Mouse (Mus musculus) midbrain, postnatal 0 days (tissue): ENCODE measurements around the gene Wfs1. TPM values are rescaled to one million over a fixed set of nuclear protein-coding genes. Genes with fewer than 3 reads are reported as not detected.

ENCODE experiments used
- ATAC-seq: fragments of 200-750 bp; cut with Nextera tagmentation; 2 replicates; pipeline ENCODE4 v1.8.0; 2017; ENCODE audit warnings: moderate number of reproducible peaks, mild to moderate bottlenecking, moderate TSS enrichment, moderate library complexity; ENCODE audit not compliant: low FRiP score
- DNase-seq: peaks from one replicate; pipeline ENCODE4 v3.0.0-alpha.2; 2015; ENCODE audit warnings: low spot score
- H3K27ac ChIP-seq: fragments of 300-500 bp; sonication (generic); 2 replicates; pipeline ENCODE4 v1.5.1; 2014; ENCODE audit warnings: low read depth, mild to moderate bottlenecking, low read length, mixed read lengths
- H3K27me3 ChIP-seq: fragments of 300-500 bp; sonication (generic); 2 replicates; pipeline ENCODE4 v1.6.1; 2014; ENCODE audit warnings: low read length, control low read depth, mixed read lengths; ENCODE audit not compliant: insufficient read depth
- H3K36me3 ChIP-seq: fragments of 300-500 bp; sonication (generic); 2 replicates; pipeline ENCODE4 v1.6.1; 2014; ENCODE audit warnings: low read length, control low read depth, mixed read lengths; ENCODE audit not compliant: insufficient read depth
- H3K4me1 ChIP-seq: fragments of 300-500 bp; sonication (generic); 2 replicates; pipeline ENCODE4 v1.6.1; 2014; ENCODE audit warnings: mild to moderate bottlenecking, control low read depth, antibody characterized with exemption, low read length, mixed read lengths; ENCODE audit not compliant: insufficient read depth
- H3K4me2 ChIP-seq: fragments of 300-500 bp; sonication (generic); 2 replicates; pipeline ENCODE4 v1.6.1; 2014; ENCODE audit warnings: low read depth, mild to moderate bottlenecking, low read length, mixed read lengths; ENCODE audit not compliant: poor library complexity, severe bottlenecking
- H3K4me3 ChIP-seq: fragments of 300-500 bp; sonication (generic); 2 replicates; pipeline ENCODE4 v1.5.1; 2014; ENCODE audit warnings: low read depth, mild to moderate bottlenecking, low read length, moderate library complexity
- H3K9ac ChIP-seq: fragments of 300-500 bp; sonication (generic); replicated peaks from 2 replicates; pipeline ENCODE4 v1.6.1; 2014; ENCODE audit warnings: mild to moderate bottlenecking, low read length, moderate library complexity, mixed read lengths; ENCODE audit not compliant: poor library complexity, severe bottlenecking
- H3K9me3 ChIP-seq: fragments of 300-500 bp; sonication (generic); 2 replicates; pipeline ENCODE4 v1.6.1; 2016; ENCODE audit warnings: low read length, control low read depth
- CTCF ChIP-seq: IDR thresholded peaks from 2 replicates; pipeline ENCODE4 v1.5.1; 2016; ENCODE audit warnings: antibody characterized with exemption, mild to moderate bottlenecking
- WGBS: fragments of 180-500 bp; shearing (Covaris S2); extraction: QIAGEN DNeasy Blood & Tissue Kit; methylation state at CpG from one replicate; pipeline ENCODE4 v1.1.7; 2014; 5-methylcytosine and 5-hydroxymethylcytosine counted together
- polyA plus RNA-seq: library from polyadenylated mRNA; unstranded; fragments of >200 nt; fragmentation: Nextera tagmentation; extraction: Ambion mirVana; gene quantifications from 2 replicates; pipeline ENCODE4 v1.2.1, GENCODE M21; 2015
- total RNA-seq: library from RNA; depleted of rRNA; stranded (reverse); fragments of >200 nt; gene quantifications from 2 replicates; pipeline ENCODE4 v1.2.3, GENCODE M21; 2014

Gene Wfs1
- total and polyA plus RNA-seq, 2 experiments from 2014 or later = 11.9 to 14.0 TPM

DNA sequence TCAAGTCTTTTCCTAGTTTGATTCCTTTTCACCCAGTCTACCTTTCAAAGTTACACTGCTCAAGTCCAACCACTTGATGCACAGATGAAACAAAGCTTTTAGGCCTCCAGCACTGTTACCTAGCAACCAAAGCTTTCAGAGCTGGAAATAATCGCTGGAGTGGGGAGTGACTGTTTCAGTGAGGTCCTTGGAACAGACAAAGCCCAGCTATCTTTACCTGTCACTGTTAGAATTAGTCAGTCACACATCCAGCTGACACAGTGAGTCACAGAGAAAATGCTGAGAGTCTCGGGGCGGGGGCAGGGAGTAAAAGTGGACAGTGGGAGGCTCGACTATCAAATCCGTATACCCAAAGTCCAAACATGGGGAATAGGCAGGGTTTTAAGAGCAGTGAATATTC, 28.5 kb downstream of the Wfs1 start:
- Histone ChIP-seq H3K9ac (peak overlapping the region; percentile 13; the same call in 1 of the 2 replicates), H3K27ac (peak overlapping the region; percentile 75), H3K4me1 (peaks cover 11% of the 10 kb centered on the region; the same call in 1 of the 2 replicates), H3K36me3 (no peaks in the 10 kb centered on the region), H3K27me3 (no peaks in the 10 kb centered on the region), H3K4me3 (no peak overlapping the region), H3K4me2 (no peak overlapping the region), H3K9me3 (no peaks in the 10 kb centered on the region)
- ATAC-seq (peak; percentile 45), DNase-seq (peak; percentile 82)
- TF ChIP-seq CTCF = no peak
- 13% methylated on average over 5 of the region's 5 CpGs for WGBS

DNA sequence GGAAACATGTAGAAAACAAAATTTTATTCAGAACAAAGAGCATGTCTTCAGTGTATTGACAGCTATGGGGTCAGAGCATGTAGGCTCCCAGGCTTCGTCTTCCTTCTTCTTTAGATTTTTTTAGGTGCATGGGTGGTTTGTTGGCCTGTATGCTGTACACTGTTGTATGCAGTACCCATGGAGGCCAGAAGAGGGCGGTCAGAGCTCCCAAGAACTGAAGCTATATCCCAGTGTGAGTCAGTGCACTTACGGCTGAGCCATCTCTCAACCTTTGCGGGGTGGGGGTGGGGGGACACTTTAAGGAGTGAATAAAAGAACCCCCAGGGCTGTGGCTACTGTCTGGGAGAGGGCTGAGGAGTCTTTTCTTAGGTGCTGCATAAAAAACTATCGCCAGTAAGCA, 30.2 kb downstream of the Wfs1 start:
- 29% methylated on average over 5 of the region's 5 CpGs for WGBS
- H3K27me3 ChIP-seq = no peaks in the 10 kb centered on the region
- DNase-seq (peak; percentile 77), ATAC-seq (peak; percentile 62)
- no peak overlapping the region for H3K4me2 ChIP-seq
- H3K9me3 ChIP-seq = no peaks in the 10 kb centered on the region
- H3K36me3 ChIP-seq = peaks cover 1% of the 10 kb centered on the region; the same call in 1 of the 2 replicates
- peak; percentile 88 for TF ChIP-seq CTCF
- H3K4me1 ChIP-seq = peaks cover 11% of the 10 kb centered on the region; the same call in 1 of the 2 replicates
- H3K27ac ChIP-seq = no peak overlapping the region
- H3K9ac ChIP-seq = no peak overlapping the region
- H3K4me3 ChIP-seq = no peak overlapping the region

- DNase-seq = no peak
- Histone ChIP-seq H3K4me1 (peaks cover 3% of the 10 kb centered on the region; the same call in 1 of the 2 replicates), H3K9ac (no peak overlapping the region), H3K4me2 (no peak overlapping the region), H3K36me3 (peaks cover 22% of the 10 kb centered on the region), H3K4me3 (no peak overlapping the region), H3K27me3 (no peaks in the 10 kb centered on the region), H3K27ac (no peak overlapping the region), H3K9me3 (no peaks in the 10 kb centered on the region)
- no peak for ATAC-seq
- 24% methylated on average over 4 of the region's 4 CpGs for WGBS
- peak; percentile 63 for TF ChIP-seq CTCF
These were observed 33.6 kb downstream of the Wfs1 start for GRCm38 (mm10) chr5:36955366-36955765.

DNA sequence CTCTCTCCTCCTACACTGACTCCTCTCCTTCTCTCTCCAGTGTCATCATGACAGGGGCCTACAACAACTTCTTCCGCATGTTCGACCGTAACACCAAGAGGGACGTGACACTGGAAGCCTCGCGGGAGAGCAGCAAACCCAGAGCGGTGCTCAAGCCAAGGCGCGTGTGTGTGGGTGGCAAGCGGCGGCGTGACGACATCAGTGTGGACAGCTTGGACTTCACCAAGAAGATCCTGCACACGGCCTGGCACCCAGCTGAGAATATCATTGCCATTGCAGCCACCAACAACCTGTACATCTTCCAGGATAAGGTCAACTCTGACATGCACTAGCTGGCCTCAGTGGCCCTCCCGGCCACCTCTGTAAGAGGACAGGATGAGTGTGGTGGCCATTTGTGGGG, 36.7 kb downstream of the Wfs1 start:
- no peak overlapping the region for H3K4me2 ChIP-seq
- no peak for DNase-seq
- no peaks in the 10 kb centered on the region for H3K9me3 ChIP-seq
- H3K4me1 ChIP-seq = no peaks in the 10 kb centered on the region
- H3K27ac ChIP-seq = no peak overlapping the region
- no peak for TF ChIP-seq CTCF
- no peaks in the 10 kb centered on the region for H3K27me3 ChIP-seq
- ATAC-seq = no peak
- H3K36me3 ChIP-seq = peaks cover 37% of the 10 kb centered on the region
- 91% methylated on average over 15 of the region's 15 CpGs for whole genome bisulfite sequencing
- no peak overlapping the region for H3K9ac ChIP-seq
- no peak overlapping the region for H3K4me3 ChIP-seq

GRCm38 (mm10) chr5:36950871-36951270, 38.1 kb downstream of the Wfs1 start:
- WGBS = 59% methylated on average over 2 of the region's 2 CpGs
- no peak for ATAC-seq
- TF ChIP-seq CTCF = peak; percentile 58

DNA sequence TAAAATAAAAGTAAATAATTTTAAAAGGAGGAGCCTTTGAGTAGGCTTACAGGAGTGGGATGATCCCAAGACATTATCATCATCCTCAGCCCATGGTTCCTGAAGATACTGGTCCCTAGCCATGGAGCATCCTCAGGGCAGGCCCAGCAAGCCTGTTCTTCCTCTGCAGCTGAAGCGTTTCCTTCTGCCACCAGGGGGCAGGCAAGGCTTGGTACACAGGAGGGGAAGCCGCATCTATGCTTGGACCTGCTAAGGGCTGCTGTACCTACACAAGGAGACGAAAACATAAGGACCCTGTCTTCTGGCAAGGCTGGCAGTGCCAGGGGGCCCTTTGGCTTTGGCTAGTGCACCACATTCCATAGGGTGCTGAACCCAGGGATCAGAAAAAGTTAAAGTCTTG, 40.2 kb downstream of the Wfs1 start:
- no peaks in the 10 kb centered on the region for H3K27me3 ChIP-seq
- H3K9ac ChIP-seq = no peak overlapping the region
- no peaks in the 10 kb centered on the region for H3K9me3 ChIP-seq
- peak; percentile 95 for TF ChIP-seq CTCF
- peak; percentile 82 for DNase-seq
- no peak overlapping the region for H3K4me2 ChIP-seq
- H3K4me1 ChIP-seq = peaks cover 5% of the 10 kb centered on the region; the same call in 1 of the 2 replicates
- no peak overlapping the region for H3K4me3 ChIP-seq
- no peak for ATAC-seq
- WGBS = 12% methylated on average over 3 of the region's 3 CpGs
- peaks cover 39% of the 10 kb centered on the region for H3K36me3 ChIP-seq
- no peak overlapping the region for H3K27ac ChIP-seq

More at GRCm38 (mm10) chr5:36950871-36951270, 38.1 kb downstream of the Wfs1 start:
- no peaks in the 10 kb centered on the region for H3K27me3 ChIP-seq
- H3K4me3 ChIP-seq = no peak overlapping the region
- DNase-seq = no peak
- no peaks in the 10 kb centered on the region for H3K9me3 ChIP-seq
- H3K27ac ChIP-seq = no peak overlapping the region
- peaks cover 3% of the 10 kb centered on the region; the same call in 1 of the 2 replicates for H3K4me1 ChIP-seq
- peaks cover 40% of the 10 kb centered on the region for H3K36me3 ChIP-seq
- H3K9ac ChIP-seq = no peak overlapping the region
- H3K4me2 ChIP-seq = no peak overlapping the region
